Mouse (Mus musculus) c-Kit-positive CD71-negative TER-119-negative erythroid progenitor cells, embryonic 14.5 days (primary cell): ENCODE results near the gene Rhoh.

Experiments
- DNase-seq: peaks from one replicate; pipeline ENCODE4 v3.0.0-alpha.2; 2013; ENCODE audit warnings: low read depth

Gene Rhoh

DNA sequence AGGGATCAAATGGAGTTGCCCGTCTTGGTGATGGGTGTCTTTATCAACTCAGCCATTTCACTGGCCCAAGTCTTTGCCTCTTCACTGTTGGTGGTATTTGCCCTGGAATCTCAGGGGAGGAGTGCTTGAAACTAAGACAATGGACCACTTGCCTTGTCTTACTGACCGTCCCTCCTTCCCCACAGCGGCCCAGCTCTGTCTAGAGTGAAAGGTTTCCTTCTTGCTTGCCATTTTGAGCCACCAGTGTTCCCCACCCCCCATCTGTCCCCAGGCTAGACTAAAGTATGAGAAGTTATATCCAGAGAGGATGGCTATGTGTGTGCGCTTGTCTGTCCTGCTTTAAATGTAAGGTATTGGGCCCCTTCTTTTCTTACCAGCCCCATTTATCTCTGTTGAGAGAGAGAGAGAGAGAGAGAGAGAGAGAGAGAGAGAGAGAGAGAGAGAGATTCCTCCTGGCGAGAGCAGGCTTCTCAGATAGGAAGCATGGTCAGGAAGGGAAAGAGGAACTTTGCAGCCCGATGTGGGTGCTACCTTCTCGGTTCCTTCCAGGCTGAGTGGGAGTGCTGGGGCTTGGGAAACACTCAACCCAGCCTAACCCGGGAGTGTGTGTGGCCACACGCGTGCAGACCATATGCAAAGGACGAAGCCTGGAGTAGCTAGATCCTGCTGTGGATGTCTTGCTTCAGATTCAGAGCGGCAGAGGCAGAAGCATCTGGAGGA, 572 bp upstream of the Rhoh start:
- no peak for DNase-seq

DNA sequence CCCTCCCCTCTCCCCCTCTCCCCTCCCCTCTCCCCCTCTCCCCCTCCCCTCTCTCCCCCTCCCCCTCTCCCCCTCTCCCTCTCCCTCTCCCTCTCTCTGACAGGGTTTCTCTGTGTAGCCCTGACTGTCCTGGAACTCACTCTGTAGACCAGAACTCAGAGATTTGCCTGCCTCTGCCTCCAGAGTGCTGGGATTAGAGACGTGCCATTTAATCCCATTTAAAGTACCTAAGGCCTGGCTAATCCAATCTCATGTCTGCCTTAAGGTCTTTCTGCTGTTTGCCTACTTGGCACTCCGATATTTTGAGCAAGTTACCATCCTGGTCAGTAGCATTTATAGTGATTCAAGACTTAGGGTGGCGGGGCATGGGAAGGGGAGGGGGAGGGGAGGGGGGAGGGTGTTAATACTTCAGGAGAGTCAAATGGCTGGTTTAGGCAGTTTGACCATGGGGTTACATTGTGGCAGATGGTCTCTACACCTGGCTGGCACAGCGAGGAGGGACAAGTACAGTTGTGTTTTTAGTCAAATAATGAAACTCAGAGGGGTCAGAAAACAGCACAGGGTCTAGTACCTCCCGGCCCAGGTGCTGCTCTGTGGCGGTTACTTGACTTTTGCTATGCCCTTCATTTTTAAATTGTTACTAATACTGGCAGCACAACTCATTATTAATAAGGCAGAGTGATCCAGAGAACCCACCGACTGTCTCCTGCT, 1.4 kb downstream of the Rhoh start:
- DNase-seq, result no peak

DNA sequence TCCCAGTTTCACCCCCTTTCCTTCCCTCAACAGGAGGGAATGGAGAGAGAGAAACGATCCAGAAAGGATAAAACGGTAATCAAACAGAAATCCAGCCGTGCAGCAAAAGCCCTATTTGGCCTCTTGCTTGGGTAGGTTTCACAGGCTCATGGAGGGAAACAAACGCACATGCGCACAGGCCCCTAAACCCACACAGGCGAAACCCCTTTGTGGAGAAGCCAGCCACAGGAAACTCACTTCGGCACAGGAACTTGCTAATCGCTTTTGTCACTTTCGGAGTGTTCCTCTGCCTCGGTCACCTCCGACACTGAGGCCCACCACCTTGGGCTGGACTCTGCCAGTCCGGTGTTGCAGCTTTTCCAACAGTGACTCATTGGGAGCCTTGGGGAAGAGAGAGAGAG, 2.3 kb downstream of the Rhoh start:
- DNase-seq, result peak; percentile 81

DNA sequence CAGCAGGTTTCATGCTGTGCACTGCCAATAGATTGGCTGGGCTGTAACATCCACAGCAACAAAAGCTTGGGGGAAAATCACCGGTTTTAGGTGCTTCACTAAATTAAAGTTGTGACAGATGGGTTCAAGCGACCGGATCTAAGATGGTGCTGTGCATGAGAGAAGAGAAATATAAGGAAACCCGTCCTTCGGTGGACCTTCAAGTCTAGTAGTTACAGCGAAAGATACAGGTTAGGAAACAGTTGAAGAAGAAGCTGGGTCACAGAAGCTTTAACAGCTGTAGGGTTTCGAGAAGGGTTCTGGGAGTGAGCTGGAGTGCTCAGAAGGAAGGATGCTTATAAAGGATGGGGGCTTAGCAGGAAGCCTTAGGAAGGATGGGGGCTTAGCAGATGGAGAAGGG, 3.5 kb downstream of the Rhoh start:
- no peak for DNase-seq

DNA sequence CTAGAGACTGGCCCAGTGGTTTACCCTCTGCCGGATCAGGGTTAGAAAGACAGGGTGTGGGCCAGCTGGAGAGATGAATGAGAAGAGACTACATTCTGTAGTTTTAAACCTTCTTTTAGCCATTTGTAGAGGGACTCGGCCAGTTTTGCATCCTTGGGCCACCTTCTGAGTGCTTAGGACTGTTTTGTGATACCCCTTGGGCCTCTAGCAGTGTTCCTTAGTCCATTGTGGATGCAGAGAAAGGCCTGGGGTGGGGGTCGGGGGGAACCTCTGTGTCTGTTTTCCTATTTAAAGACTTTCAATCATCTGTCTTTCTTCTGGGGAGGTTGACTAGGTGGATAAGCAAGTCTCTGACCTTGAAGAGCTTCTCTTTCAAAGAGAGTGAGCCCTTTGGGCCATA, 3.9 kb downstream of the Rhoh start:
- DNase-seq, result no peak

DNA sequence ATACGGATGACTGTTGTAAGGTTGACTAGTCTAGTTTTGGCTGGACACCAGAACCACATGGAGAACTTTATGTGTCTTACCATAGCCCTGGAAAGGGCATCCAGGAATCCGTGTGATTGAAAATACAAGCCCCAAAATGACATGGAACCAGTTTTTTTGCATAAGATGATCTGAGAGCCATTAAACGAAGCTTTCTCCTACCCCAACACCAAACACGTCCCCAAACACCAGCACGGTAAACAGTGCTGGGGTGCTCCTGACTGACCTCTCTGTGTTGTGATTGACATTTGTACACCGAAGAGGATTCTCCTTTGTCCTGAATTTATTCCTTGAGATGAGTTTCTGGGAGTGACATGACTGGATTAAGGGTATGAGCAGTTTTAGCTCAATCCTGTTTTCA, 5.6 kb downstream of the Rhoh start:
- no peak for DNase-seq

DNA sequence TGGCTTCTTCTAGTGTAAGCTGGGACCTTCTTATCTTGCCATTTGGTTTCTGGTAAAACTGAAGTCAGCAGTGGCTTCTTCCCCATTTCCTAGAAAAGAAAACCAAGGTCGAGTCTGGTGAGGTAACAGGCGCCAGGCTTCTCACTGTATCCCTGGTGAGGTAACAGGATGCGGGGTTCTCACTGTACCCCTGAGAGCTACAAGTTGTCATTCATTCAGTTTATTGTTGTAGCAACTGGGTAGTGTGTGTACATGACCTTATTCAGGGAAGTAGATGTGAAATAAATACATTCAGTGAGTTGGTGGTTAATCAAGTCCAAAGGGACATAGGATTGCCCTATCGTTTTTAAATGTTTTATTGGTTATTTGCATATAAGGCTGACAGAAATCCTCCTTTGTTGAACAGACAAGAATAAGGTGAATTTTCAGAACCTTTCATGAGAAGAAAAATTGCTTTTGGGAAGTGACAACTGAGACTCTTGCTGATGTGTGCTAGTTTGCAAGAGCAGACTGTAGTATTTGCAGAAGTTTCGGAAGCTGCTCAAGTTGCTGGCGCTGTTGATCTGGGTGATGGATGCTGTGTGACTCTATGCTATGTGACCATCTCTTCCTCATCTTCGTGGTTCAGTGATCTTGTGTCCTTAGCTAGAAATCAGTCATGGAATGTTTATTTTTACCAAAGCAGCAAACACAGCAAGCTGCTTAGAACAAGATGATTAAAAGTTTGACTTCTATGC, 6.5 kb downstream of the Rhoh start:
- DNase-seq, result no peak

DNA sequence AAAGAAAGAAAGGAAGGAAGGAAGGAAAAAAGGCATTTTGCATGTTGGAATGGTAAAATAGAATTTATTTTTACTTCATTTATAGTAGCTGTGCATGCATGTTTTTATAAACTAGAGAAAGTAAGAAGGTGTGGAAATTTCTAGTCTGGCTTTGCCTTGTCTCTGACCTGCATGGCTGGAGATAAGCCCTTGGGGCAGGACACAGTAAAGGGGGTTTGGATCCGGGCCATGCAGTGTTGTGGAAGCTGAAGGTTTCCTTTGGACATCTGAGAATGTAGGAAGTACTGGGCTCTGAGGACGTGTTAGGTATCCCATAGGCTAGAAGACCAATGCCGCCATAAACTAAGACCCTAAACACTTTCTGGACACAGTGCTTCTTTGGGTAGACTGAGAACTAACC, 7.4 kb downstream of the Rhoh start:
- no peak for DNase-seq

DNA sequence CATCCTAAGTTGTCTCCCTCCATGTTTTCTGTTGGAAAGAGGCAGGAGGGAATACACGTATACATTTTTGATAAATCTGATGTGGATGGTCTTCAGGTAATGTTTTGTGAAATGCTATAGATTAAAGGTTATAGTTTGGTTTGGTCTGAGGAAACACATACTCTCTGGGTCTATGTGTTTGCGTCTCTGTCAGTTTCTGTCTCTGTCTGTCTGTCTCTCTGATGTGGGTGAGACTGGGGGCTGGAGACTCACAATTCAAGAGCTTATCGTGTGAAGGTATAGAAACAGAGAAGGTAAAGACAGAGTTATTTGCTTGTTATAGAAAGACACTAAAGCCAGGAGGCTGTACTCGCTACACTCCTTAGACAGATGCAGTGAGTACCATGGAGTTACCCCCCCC, 8.6 kb downstream of the Rhoh start:
- no peak for DNase-seq

DNA sequence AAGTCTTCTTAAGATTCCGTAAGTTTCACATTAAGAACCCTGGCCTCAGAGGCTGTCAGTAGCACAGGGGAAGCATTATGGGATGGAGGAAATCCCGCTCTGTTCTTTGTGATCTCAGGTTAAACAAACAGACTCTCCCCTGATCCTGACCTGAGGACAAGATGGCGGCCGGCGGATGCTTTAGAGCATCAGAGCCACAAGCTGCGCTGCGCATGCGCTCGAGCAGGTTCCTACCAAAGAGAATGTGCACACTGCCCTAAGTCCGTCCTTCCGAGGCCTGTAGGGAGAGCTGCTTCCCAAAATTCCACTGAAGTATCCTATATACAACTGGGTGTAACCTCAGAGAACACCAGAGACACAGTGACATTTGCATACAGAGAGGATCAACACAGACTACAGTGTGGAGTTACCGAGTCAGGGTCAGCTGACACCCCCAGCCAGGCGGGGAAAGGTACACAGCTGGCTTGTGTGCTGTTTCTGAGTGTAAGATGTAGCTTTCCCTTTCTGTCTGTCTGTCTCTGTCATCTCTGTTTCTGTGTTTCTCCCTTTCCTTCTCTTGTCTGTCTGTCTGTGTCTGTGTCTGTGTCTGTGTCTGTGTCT, 10.4 kb downstream of the Rhoh start:
- no peak for DNase-seq

DNA sequence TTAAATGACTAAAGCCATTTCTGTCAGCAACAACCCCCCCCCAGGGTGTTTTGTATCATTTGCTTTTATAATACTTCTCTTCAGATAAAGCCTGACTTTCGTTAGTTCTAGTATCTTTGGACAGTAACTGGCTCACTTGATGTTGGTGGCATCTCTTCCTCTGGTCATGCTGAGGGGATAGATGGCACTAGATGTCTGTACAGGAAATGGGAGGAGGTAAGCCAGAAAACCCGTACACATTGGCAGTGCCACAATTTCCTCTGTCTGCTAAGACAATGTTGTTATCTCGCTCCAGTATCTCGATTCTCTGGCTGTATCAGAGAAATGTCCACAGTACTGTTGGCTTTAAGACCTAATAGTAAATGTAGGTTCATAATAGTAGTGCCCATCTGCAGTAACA, 12.2 kb downstream of the Rhoh start:
- DNase-seq, result no peak

DNA sequence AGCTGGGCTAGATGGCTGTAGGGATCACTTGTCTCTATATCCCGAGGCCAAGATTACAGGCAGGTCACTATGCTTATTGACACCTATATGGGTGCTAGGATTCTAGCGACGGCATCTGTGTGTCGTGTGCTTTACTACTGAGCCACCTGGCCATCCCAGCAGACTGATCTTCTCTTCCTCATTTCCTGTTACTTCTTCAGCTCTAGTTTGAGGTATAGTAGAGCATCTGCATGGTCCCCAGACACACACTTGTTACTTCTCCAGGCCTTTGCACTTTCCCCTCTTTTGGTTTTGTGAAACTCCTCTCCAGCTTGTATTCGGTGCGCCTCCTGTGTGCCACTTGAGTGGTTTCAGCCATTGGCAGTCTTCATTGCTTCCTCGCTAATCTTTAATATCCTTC, 14.3 kb downstream of the Rhoh start:
- no peak for DNase-seq

DNA sequence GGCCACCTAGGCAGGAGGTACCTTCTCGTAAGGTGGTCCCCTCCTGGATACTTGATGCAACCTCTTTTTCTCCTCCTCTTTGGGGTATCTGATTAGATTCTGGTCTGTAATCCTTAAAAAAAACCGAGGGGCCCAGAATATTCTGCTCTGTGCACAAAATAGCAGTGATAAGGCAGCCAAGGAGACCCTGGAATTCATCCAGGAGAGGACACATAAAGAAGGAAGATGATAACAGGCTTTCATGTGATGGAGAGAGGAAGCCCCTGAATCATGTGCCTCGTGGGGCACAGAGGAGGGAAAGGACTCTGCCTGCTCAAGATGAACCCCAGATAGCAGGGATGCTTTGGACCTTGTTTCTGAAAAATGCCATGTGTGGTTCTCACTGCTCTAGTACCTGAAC, 17.4 kb downstream of the Rhoh start:
- DNase-seq, result no peak

DNA sequence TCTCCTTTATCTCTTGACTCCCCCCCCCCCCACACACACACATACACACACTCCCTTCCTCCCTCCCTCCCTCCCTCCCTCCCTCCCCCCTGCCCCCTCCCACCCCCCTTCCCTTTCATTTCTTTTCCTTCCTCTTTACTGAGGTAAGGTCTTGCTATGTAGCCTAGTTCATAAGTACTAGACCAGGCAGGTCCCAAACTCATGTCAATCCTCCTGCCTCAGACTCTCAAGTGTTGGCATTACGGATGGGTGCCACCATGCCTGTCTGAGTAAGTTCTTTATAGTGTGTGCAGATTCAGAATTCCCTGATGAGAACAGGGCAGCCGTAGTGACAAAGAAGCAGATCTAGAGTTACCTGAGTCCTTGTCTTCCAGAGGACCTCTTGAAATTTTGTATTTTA, 20.2 kb downstream of the Rhoh start:
- no peak for DNase-seq

DNA sequence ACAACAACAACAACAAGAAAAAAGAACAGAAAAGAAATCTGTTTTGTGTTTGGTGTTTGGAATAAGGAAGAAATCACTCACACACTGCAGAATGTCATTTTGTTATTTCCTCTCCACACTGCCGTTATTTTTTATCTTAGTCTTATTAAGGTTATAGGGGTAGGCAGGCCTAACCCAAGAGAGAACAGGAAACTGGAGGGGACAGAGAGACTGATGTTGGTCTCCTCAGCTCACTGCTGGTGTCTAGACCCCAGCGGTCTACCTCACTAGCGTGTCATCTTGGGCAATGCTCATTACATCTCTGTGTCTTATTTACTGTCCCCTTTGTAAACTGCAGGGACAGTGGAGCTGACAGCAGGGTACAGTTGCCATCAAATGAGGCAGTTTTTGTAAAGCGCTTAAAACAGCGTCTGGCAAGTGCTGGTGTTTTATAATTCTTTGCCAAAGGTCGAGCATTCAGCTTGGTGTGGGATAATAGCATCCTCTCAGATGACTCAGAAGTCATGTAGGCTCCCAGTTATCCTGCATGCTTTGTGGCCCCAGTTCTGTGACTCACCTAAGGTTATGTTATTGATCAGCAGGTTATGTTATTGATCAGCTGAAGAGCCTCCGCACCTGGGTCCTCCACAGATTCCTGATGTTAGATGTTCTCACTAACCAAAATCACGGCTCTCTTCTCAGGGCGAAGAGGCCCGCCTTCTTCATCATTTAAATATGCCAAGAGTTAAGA, 21.6 kb downstream of the Rhoh start:
- no peak for DNase-seq

DNA sequence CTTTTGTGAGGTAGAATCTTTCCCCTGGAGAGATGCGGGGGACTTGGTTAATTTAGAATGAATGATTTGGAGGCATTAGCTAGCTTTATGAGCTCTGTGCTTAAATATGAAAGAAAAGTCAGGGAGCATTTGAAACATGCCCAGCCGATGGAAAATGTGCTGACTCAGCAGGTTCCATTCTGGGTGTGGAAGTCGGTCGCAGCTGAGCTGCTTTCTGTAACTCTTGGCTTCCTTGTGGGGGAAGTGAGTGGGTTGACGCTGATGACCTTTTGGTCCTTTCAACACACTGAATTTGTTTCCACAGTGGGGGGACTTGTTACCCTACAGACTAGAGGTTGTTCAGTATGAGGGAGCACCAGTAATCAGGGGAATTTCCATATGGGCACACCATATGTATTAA, 22.3 kb downstream of the Rhoh start:
- DNase-seq, result no peak

DNA sequence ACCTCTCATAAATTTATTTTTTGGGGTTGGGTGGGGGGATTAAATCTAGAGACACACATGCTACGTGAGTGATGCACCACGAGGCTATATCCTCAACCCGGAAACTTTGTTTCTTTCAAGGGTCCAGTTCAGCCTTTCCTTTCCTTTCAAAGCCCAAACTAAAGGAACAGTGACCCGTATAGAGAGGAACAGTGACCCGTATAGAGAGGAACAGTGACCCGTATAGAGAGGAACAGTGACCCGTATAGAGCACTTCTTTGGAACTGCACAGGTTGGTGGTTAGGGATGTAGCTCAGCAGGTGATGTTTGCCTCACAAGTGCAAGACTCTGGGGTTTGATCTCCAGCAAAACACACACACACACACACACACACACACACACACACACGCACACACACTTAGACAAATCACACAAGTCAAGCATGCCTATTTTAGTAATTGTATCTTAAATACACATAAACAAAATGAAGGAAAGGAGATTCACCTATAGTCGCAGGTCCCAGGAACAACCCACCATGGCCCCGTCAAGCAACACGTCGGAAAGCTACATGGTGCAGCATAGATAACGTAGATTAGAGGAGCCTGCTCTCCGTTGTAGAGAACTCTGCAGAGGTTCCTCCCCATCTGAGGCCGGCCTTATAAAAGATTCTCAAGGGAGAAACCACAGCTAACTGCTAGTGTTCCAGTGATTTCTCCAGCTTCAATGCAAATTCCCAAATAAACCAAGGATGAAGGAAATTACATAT, 24.9 kb downstream of the Rhoh start:
- DNase-seq, result no peak

DNA sequence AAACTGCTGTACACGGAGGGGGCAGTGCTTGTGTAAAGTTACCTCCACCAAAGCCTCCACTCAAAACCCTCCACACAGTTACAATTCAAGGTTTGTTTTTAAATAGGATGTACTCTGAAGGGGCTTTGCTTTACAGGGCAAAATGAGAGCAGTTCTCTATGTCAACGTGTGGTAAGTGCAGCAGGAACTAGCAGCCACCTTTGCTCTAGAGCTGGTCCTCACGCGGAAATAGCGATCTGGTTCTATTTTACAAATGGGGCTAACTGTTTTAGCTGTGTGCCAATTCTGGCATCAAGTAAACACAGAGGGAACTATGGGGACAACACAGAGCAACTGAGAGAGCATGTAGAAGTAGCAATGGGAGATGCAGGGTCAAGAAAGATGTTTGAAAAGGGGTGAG, 27.1 kb downstream of the Rhoh start:
- DNase-seq, result no peak

DNA sequence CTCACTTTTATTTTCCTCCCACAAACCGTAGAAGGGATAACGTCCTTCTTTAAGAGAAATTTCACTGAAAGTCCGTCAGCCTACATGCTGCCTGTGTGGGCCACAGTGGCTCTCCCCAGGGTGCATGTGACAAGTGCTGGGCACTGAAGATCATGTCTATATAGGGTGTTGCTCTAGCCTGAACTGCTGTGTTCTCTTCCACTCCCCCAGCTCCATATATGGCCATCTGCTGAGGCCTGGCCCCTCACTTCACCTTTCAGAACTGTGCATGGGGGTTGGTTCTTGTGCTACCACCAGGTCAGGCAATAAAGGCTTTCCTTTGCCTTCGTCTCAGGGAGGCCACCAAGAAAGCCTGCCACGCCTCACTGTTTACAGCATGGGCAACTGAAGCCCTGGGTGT, 28.0 kb downstream of the Rhoh start:
- DNase-seq, result no peak

DNA sequence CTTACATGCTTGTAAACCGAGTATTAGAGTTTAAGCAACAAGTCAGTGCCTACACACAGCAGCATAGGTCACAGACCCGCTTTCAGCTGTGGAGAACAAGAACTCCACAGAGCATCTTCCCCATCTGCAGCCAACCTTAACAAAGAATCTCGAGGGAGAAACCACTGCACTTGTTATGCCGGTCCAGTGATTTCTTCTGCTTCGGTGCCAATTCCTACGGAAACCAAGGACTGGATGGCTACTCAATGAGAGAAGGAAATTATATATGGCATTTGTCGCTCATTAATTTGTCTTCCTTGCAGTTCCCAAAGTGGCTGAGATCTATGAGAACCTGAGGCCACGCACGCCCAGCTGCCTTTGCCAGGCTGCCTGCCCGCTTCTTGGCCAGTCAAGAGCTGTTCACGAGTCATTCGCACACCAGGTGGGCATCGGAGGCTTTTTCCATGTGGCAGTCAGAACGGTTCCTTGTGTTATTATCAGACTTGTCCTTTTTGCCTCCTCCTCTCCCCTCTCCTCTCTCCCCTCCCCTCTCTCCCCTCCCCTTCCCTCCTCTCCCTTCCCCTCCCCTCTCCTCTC, 30.3 kb downstream of the Rhoh start:
- DNase-seq, result no peak

DNA sequence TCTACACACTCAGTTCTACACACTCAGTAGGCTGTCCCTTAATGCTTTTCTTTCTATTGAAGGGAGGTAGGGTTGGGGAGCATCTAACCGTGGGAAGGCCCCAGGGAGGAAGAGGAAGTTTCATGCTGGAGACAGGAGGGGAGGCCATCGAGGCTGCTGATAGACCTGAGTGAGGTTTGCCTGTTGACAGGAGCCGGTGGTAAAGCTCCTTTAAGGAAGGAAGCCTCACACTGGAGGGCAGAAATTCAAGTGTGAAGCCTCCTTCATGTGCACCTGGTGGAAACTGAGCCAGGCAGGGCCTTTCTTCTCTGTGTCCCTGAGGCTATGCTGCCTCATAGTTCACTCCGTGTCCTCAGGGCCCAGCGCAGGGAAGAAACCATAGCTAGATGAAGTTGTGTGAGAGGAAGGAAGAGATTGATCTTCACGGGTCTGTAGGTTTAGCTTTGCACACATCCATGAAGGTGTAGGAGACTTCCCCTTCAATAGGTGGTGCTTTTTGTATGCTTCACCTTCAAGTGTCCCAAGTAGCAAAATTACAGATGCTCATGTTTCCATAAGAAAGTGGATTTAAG, 34.2 kb downstream of the Rhoh start:
- DNase-seq, result no peak
